ENCODE assay signal across 8 mouse cellular contexts in genomic region chrX:74084946-74085498, GRCm38 (mm10). TPM values are rescaled to one million over a fixed set of nuclear protein-coding genes. Genes with fewer than 3 reads are reported as not detected.
A peak's percentile ranks its signal among the peaks of the same experiment; 100 is the strongest.
DNase-seq lines count a peak whose midpoint lies in the region; ATAC-seq and TF ChIP-seq lines count a peak whose summit lies in the region.

No protein-coding gene starts in this region.

- peak overlapping the region; percentile 48 for H3K27ac ChIP-seq in ES-Bruce4 (ENCODE audit: insufficient read depth, low read length)
- H3K27ac ChIP-seq in forebrain, embryonic 12.5 days = peak overlapping the region; percentile 96
- peak overlapping the region; percentile 93 for H3K27ac ChIP-seq in heart, postnatal 0 days (ENCODE audit: low read depth)
- peak overlapping the region; percentile 90 for H3K27ac ChIP-seq in liver, embryonic 15.5 days (replicated peaks)
- H3K27ac ChIP-seq in neural tube, embryonic 11.5 days (ENCODE audit: low read depth, low read length) = peak overlapping the region; percentile 91
- peak overlapping the region; percentile 94 for H3K27ac ChIP-seq in stomach, embryonic 16.5 days (ENCODE audit: low read length)

- H3K36me3 ChIP-seq in ES-Bruce4 (ENCODE audit: control insufficient read depth, insufficient read depth, low read length, poor library complexity, severe bottlenecking) = no peaks in the 10 kb centered on the region
- H3K36me3 ChIP-seq in forebrain, embryonic 12.5 days (replicated peaks) = no peaks in the 10 kb centered on the region
- no peaks in the 10 kb centered on the region for H3K36me3 ChIP-seq in heart, postnatal 0 days (replicated peaks; ENCODE audit: control insufficient read depth, insufficient read depth, low read length)
- no peaks in the 10 kb centered on the region for H3K36me3 ChIP-seq in liver, embryonic 15.5 days (replicated peaks)
- H3K36me3 ChIP-seq in neural tube, embryonic 11.5 days (ENCODE audit: control insufficient read depth, insufficient read depth, low read length) = no peaks in the 10 kb centered on the region
- no peaks in the 10 kb centered on the region for H3K36me3 ChIP-seq in stomach, embryonic 16.5 days (ENCODE audit: control insufficient read depth, insufficient read depth, low read length)

- no peaks in the 10 kb centered on the region for H3K27me3 ChIP-seq in ES-Bruce4 (ENCODE audit: control insufficient read depth, insufficient read depth, low read length, poor library complexity, severe bottlenecking)
- H3K27me3 ChIP-seq in forebrain, embryonic 12.5 days = no peaks in the 10 kb centered on the region
- no peaks in the 10 kb centered on the region for H3K27me3 ChIP-seq in heart, postnatal 0 days (ENCODE audit: control insufficient read depth, insufficient read depth, low read length)
- H3K27me3 ChIP-seq in liver, embryonic 15.5 days = no peaks in the 10 kb centered on the region
- H3K27me3 ChIP-seq in neural tube, embryonic 11.5 days (ENCODE audit: control insufficient read depth, insufficient read depth, low read length) = no peaks in the 10 kb centered on the region
- H3K27me3 ChIP-seq in stomach, embryonic 16.5 days (ENCODE audit: control insufficient read depth, insufficient read depth, low read length) = no peaks in the 10 kb centered on the region

- no peaks in the 10 kb centered on the region for H3K9me3 ChIP-seq in ES-Bruce4 (replicated peaks; ENCODE audit: control insufficient read depth, insufficient read depth, low read length, poor library complexity, severe bottlenecking)
- no peaks in the 10 kb centered on the region for H3K9me3 ChIP-seq in forebrain, embryonic 12.5 days
- H3K9me3 ChIP-seq in heart, postnatal 0 days (replicated peaks; ENCODE audit: control insufficient read depth, low read length) = no peaks in the 10 kb centered on the region
- H3K9me3 ChIP-seq in liver, embryonic 15.5 days (replicated peaks) = no peaks in the 10 kb centered on the region
- H3K9me3 ChIP-seq in neural tube, embryonic 11.5 days (ENCODE audit: control insufficient read depth, low read length) = no peaks in the 10 kb centered on the region
- no peaks in the 10 kb centered on the region for H3K9me3 ChIP-seq in stomach, embryonic 16.5 days (replicated peaks; ENCODE audit: control insufficient read depth, low read length)

- H3K4me3 ChIP-seq in ES-Bruce4 (ENCODE audit: low read depth, low read length) = peak overlapping the region; percentile 92
- peak overlapping the region; percentile 61 for H3K4me3 ChIP-seq in forebrain, embryonic 12.5 days (replicated peaks)
- peak overlapping the region; percentile 79 for H3K4me3 ChIP-seq in heart, postnatal 0 days (ENCODE audit: low read depth, low read length)
- peak overlapping the region; percentile 78 for H3K4me3 ChIP-seq in liver, embryonic 15.5 days (replicated peaks)
- peak overlapping the region; percentile 62 for H3K4me3 ChIP-seq in neural tube, embryonic 11.5 days (ENCODE audit: low read depth, low read length)
- H3K4me3 ChIP-seq in stomach, embryonic 16.5 days (replicated peaks; ENCODE audit: low read length) = peak overlapping the region; percentile 63

- no peak for TF ChIP-seq CTCF in ES-Bruce4 (IDR thresholded peaks at IDR 0.05; ENCODE audit: low read depth, low read length)
- no peak for TF ChIP-seq CTCF in heart, postnatal 0 days (IDR thresholded peaks at IDR 0.05; ENCODE audit: low read depth)

- no peaks in the 10 kb centered on the region for H3K4me1 ChIP-seq in ES-Bruce4 (ENCODE audit: control insufficient read depth, insufficient read depth, low read length)
- H3K4me1 ChIP-seq in forebrain, embryonic 12.5 days = peaks cover 6% of the 10 kb centered on the region
- H3K4me1 ChIP-seq in heart, postnatal 0 days (ENCODE audit: control insufficient read depth, insufficient read depth) = no peaks in the 10 kb centered on the region; the same call in 1 of the 2 replicates
- peaks cover 19% of the 10 kb centered on the region for H3K4me1 ChIP-seq in liver, embryonic 15.5 days (replicated peaks)
- no peaks in the 10 kb centered on the region for H3K4me1 ChIP-seq in neural tube, embryonic 11.5 days (ENCODE audit: control insufficient read depth, insufficient read depth, low read length)
- no peaks in the 10 kb centered on the region for H3K4me1 ChIP-seq in stomach, embryonic 16.5 days (ENCODE audit: control insufficient read depth, insufficient read depth, low read length)

- TF ChIP-seq POLR2A in ES-Bruce4 (IDR thresholded peaks at IDR 0.05; ENCODE audit: insufficient read depth, low read length) = no peak

- peak; percentile 69 for DNase-seq in c-Kit-positive CD71-positive TER-119-positive erythroid progenitor cells, embryonic 14.5 days (ENCODE audit: low spot score)
- peak; percentile 80 for DNase-seq in heart, postnatal 0 days (ENCODE audit: low spot score)
- peak; percentile 77 to 82 for DNase-seq in kidney, postnatal 36 days
- DNase-seq in neural tube, embryonic 11.5 days (ENCODE audit: low spot score) = peak; percentile 87

- peak overlapping the region; percentile 91 for H3K9ac ChIP-seq in ES-Bruce4 (ENCODE audit: low read depth, poor library complexity, severe bottlenecking)
- H3K9ac ChIP-seq in forebrain, embryonic 12.5 days = peak overlapping the region; percentile 75
- H3K9ac ChIP-seq in heart, postnatal 0 days (replicated peaks; ENCODE audit: low read depth, low read length) = peak overlapping the region; percentile 89
- peak overlapping the region; percentile 76 for H3K9ac ChIP-seq in liver, embryonic 15.5 days
- peak overlapping the region; percentile 79 for H3K9ac ChIP-seq in neural tube, embryonic 11.5 days (ENCODE audit: low read length)
- peak overlapping the region; percentile 83 for H3K9ac ChIP-seq in stomach, embryonic 16.5 days (ENCODE audit: low read length)

- no peak for TF ChIP-seq EP300 in ES-Bruce4 (IDR thresholded peaks at IDR 0.05; ENCODE audit: insufficient read depth, low read depth, low read length)
- TF ChIP-seq EP300 in heart, postnatal 0 days (IDR thresholded peaks at IDR 0.05; ENCODE audit: low read depth) = no peak

- WGBS in forebrain, embryonic 12.5 days = 27% methylated on average over 33 of the region's 56 CpGs
- 6% methylated on average over 8 of the region's 56 CpGs for WGBS in heart, postnatal 0 days
- 12% methylated on average over 42 of the region's 56 CpGs for WGBS in liver, embryonic 15.5 days (ENCODE audit: insufficient replicate concordance)
- 24% methylated on average over 21 of the region's 56 CpGs for WGBS in neural tube, embryonic 11.5 days
- 19% methylated on average over 31 of the region's 56 CpGs for whole genome bisulfite sequencing in stomach, embryonic 16.5 days

- ATAC-seq in forebrain, embryonic 12.5 days (ENCODE audit: low FRiP score) = peak; percentile 84
- ATAC-seq in heart, postnatal 0 days (ENCODE audit: insufficient read depth, low read depth) = peak; percentile 78
- ATAC-seq in liver, embryonic 15.5 days (ENCODE audit: insufficient read depth) = peak; percentile 53
- peak; percentile 77 for ATAC-seq in neural tube, embryonic 11.5 days (ENCODE audit: insufficient read depth, low FRiP score, low TSS enrichment)
- peak; percentile 68 for ATAC-seq in stomach, embryonic 16.5 days (ENCODE audit: insufficient read depth, low FRiP score)

- peak overlapping the region; percentile 60 for H3K4me2 ChIP-seq in forebrain, embryonic 12.5 days
- peak overlapping the region; percentile 74 for H3K4me2 ChIP-seq in heart, postnatal 0 days (ENCODE audit: low read depth, low read length)
- peak overlapping the region; percentile 73 for H3K4me2 ChIP-seq in liver, embryonic 15.5 days
- H3K4me2 ChIP-seq in neural tube, embryonic 11.5 days (ENCODE audit: low read depth) = peak overlapping the region; percentile 51
- H3K4me2 ChIP-seq in stomach, embryonic 16.5 days (ENCODE audit: low read depth, low read length) = peak overlapping the region; percentile 64

RNA-seq across cellular contexts. Expression of gene Opn1mw, which starts 42.2 kb away (rescaled TPM):
- not detected in 2 replicates for polyA plus RNA-seq in ES-Bruce4 (2011; ENCODE audit: insufficient read depth, insufficient read length, low read depth, missing spikeins)
- not detected in 2 replicates for polyA plus RNA-seq in forebrain, embryonic 12.5 days (2016; fragmentation: Nextera tagmentation; extraction: Ambion mirVana)
- total RNA-seq in heart, postnatal 0 days (2014; rRNA removed; ENCODE audit: low replicate concordance) = not detected in 2 replicates
- not detected in 2 replicates for polyA plus RNA-seq in heart, postnatal 0 days (2015; fragmentation: Nextera tagmentation; extraction: Ambion mirVana)
- not detected in 2 replicates for polyA plus RNA-seq in liver, embryonic 15.5 days (2015; fragmentation: Nextera tagmentation; extraction: Ambion mirVana)
- polyA plus RNA-seq in neural tube, embryonic 11.5 days (2014; fragmentation: Nextera tagmentation; extraction: Ambion mirVana) = not detected in 2 replicates
- polyA plus RNA-seq in stomach, embryonic 16.5 days (2015; fragmentation: Nextera tagmentation; extraction: Ambion mirVana) = not detected in 2 replicates

RNA-seq across cellular contexts. Expression of gene Mecp2, which starts 50.1 kb away (rescaled TPM):
- 21.5 and 22.7 TPM in 2 replicates for polyA plus RNA-seq in ES-Bruce4 (2011; ENCODE audit: insufficient read depth, insufficient read length, low read depth, missing spikeins)
- 18.2 and 19.2 TPM in 2 replicates for polyA plus RNA-seq in forebrain, embryonic 12.5 days (2016; fragmentation: Nextera tagmentation; extraction: Ambion mirVana)
- 15.6 and 43.8 TPM in 2 replicates for total RNA-seq in heart, postnatal 0 days (2014; rRNA removed; ENCODE audit: low replicate concordance)
- 10.8 and 12.1 TPM in 2 replicates for polyA plus RNA-seq in heart, postnatal 0 days (2015; fragmentation: Nextera tagmentation; extraction: Ambion mirVana)
- polyA plus RNA-seq in liver, embryonic 15.5 days (2015; fragmentation: Nextera tagmentation; extraction: Ambion mirVana) = 6.2 and 6.9 TPM in 2 replicates
- 15.6 and 16.2 TPM in 2 replicates for polyA plus RNA-seq in neural tube, embryonic 11.5 days (2014; fragmentation: Nextera tagmentation; extraction: Ambion mirVana)
- polyA plus RNA-seq in stomach, embryonic 16.5 days (2015; fragmentation: Nextera tagmentation; extraction: Ambion mirVana) = 10.5 and 10.6 TPM in 2 replicates

Comparison
In these comparisons a context has a peak if more than half of its experiments do, and no peak if none do; other contexts are left out.
1. Peak in every context shown above with its lines: DNase-seq, ATAC-seq, H3K4me3 ChIP-seq and H3K27ac ChIP-seq.